Mouse (Mus musculus): ENCODE measurements around the gene Aox4. TPM values are rescaled to one million over a fixed set of nuclear protein-coding genes. Genes with fewer than 3 reads are reported as not detected.

The Aox4 gene
- polyA plus RNA-seq (2012; ENCODE audit: insufficient read depth, insufficient read length, low replicate concordance, missing spikeins): not detected in 2 replicates

DNA sequence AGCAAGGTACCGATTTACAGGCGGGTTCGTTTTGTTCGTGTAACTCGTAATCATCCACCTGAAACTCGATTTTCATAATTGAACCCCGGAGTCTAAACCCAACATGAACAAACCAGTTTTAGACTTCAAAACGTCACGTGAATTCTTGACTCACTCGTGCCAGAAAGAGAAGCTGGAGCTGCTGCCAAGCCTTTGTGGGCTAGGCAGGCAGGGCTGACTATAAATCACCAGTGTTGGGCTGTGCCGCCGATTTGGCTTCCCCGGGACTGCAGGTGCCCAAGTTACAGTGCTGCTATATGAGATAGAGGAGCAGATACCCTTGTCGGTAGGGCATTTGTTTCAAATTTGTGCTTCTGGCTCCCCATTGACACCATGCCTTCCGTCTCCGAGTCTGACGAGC is at the start of gene Aox4:
Gene Aox4, plus strand, starts transcription at position 195 of the 400 bp plus-strand sequence.
- Histone ChIP-seq H3K4me3 (ENCODE audit: insufficient read depth, low read depth, low read length) (peak within 1 kb of the TSS; percentile 9; the same call in 1 of the 2 replicates), H3K4me1 (ENCODE audit: control insufficient read depth, insufficient read depth, low read length) (peaks cover 11% of the 10 kb centered on the region), H3K27ac (ENCODE audit: insufficient read depth, low read depth, low read length) (no peak within 1 kb of the TSS)
- TF ChIP-seq CTCF (IDR thresholded peaks at IDR 0.05; ENCODE audit: insufficient read depth, low read depth, low read length): no peak
- 30% methylated on average over 17 of the region's 17 CpGs for WGBS

DNA sequence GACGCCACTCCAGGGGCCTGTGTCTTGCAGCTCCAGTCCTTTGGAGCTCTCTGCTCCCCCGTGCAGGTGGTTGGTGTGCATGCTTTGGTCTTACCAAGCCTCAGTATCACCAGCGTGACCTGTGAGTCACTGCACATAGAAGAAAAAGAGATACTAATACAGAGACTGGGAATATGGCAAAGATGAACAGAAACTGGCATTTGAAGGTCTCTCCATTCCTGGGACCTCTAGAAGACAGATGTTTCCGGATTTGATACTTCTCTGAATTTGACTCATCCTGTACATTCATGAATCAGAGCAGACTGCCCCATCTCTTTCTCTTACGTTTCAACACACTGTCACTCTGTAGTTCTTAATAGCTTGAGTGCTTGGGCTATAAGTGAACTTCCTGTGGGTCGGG is 40.3 kb upstream of the Aox4 start:
- TF ChIP-seq POLR2A (IDR thresholded peaks at IDR 0.05; ENCODE audit: insufficient read depth, low read depth, low read length) (no peak), CTCF (IDR thresholded peaks at IDR 0.05; ENCODE audit: insufficient read depth, low read depth, low read length) (no peak)
- Histone ChIP-seq H3K4me3 (ENCODE audit: insufficient read depth, low read depth, low read length) (no peak overlapping the region), H3K27ac (ENCODE audit: insufficient read depth, low read depth, low read length) (no peak overlapping the region), H3K4me1 (ENCODE audit: control insufficient read depth, insufficient read depth, low read length) (no peaks in the 10 kb centered on the region)
- WGBS: 84% methylated on average over 6 of the region's 6 CpGs

DNA sequence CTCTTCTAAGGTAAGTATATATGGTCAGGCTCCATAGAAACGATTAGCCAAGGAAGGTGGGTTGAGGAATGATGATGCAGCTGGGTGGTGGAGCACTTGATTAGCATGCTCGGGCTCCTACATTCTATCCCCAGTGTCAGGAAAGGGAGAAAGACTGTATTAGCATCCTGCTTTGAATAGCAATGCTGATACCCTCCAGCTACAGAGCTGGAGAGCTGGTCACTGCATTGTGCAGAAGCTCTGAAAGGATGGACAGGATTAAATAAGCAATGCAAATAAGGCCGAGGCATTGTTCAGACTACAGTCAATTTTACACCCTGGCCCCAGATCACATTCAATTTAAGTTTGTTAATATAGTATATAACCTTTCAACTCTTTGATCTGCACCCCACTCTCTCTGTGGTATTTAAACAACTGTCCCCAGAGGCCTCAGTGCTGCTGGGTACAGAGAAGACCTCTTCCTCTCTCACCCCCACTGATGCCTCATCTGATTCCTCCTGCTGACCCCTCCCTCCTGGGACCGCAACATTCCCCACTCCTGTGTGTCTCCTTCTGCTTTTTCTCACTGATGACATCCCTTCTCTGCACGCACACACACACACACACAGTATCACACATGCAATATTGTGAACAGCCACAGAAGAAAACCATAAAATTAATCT is 21.6 kb upstream of the Aox4 start:
- no peak overlapping the region for H3K4me3 ChIP-seq (ENCODE audit: insufficient read depth, low read depth, low read length)
- TF ChIP-seq CTCF (IDR thresholded peaks at IDR 0.05; ENCODE audit: insufficient read depth, low read depth, low read length): no peak
- TF ChIP-seq POLR2A (IDR thresholded peaks at IDR 0.05; ENCODE audit: insufficient read depth, low read depth, low read length): no peak
- H3K27ac ChIP-seq (ENCODE audit: insufficient read depth, low read depth, low read length): no peak overlapping the region
- WGBS: 45% methylated on average over 5 of the region's 5 CpGs
- no peaks in the 10 kb centered on the region for H3K4me1 ChIP-seq (ENCODE audit: control insufficient read depth, insufficient read depth, low read length)

DNA sequence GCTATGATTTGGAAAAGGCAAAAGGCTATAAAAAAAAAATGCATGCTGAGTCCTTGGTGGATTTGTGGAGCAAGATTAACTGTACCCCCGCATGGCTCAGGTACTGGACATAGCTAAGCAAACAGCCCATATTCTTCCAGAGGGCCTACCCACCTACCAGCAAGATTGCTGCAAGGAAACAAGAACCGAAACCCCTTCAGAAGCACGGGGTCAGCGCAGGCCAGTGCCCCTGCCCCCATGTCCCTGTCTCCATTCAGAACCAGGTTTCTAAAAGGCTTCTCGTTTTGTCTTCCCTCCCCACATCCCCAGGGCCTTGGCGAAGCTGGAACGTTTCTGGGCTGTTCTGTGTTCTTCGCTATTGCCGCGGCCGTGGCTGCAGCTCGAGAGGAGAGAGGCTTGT is 15.9 kb upstream of the Aox4 start:
- 89% methylated on average over 12 of the region's 12 CpGs for WGBS
- no peak overlapping the region for H3K4me3 ChIP-seq (ENCODE audit: insufficient read depth, low read depth, low read length)
- no peaks in the 10 kb centered on the region; the same call in 1 of the 2 replicates for H3K4me1 ChIP-seq (ENCODE audit: control insufficient read depth, insufficient read depth, low read length)
- TF ChIP-seq POLR2A (IDR thresholded peaks at IDR 0.05; ENCODE audit: insufficient read depth, low read depth, low read length): no peak
- no peak for TF ChIP-seq CTCF (IDR thresholded peaks at IDR 0.05; ENCODE audit: insufficient read depth, low read depth, low read length)
- no peak overlapping the region for H3K27ac ChIP-seq (ENCODE audit: insufficient read depth, low read depth, low read length)

DNA sequence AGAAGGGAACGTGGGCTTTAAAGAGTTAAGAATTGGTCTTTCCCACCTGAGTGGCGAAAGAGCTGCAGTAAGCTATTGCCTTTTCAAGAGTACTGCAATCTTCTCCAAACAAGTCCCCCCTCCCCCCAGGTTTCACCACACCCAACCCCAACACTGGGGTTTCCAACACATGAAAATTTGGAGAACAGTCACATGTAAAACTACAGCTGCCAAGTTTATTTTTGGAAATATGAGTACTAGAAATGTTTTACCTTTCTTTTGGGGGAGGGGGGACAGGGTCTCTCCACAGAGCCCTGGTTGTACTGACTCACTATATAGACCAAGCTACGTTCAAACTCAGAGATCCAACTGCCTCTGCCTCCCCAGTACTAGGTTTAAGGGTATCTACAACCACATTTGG is 15.2 kb upstream of the Aox4 start:
- TF ChIP-seq CTCF (IDR thresholded peaks at IDR 0.05; ENCODE audit: insufficient read depth, low read depth, low read length) (no peak), POLR2A (IDR thresholded peaks at IDR 0.05; ENCODE audit: insufficient read depth, low read depth, low read length) (no peak)
- Histone ChIP-seq H3K27ac (ENCODE audit: insufficient read depth, low read depth, low read length) (no peak overlapping the region), H3K4me3 (ENCODE audit: insufficient read depth, low read depth, low read length) (no peak overlapping the region), H3K4me1 (ENCODE audit: control insufficient read depth, insufficient read depth, low read length) (no peaks in the 10 kb centered on the region; the same call in 1 of the 2 replicates)
- 79% methylated on average over 3 of the region's 3 CpGs for WGBS

DNA sequence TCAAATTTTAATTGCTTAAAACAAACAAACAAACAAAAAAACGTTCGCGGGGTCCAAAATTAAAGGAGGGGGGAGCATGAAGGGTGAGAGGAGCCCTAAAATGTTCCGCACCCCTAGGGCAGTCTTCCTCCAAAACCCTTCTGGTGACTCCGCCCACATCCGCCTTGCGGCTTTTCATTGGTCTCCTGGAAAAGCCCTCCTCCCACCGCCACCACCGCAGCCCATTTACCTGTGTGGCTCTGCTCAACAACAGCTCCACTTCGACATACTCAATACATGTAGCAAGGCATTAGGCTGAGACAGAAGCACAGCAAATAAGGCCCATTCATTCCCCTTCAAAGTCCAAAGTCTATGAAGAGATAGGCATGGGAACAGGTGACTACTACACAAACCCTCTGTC is 14.7 kb upstream of the Aox4 start:
- no peak overlapping the region for H3K4me3 ChIP-seq (ENCODE audit: insufficient read depth, low read depth, low read length)
- TF ChIP-seq CTCF (IDR thresholded peaks at IDR 0.05; ENCODE audit: insufficient read depth, low read depth, low read length) (no peak), POLR2A (IDR thresholded peaks at IDR 0.05; ENCODE audit: insufficient read depth, low read depth, low read length) (no peak)
- H3K4me1 ChIP-seq (ENCODE audit: control insufficient read depth, insufficient read depth, low read length): no peaks in the 10 kb centered on the region; the same call in 1 of the 2 replicates
- H3K27ac ChIP-seq (ENCODE audit: insufficient read depth, low read depth, low read length): no peak overlapping the region
- 28% methylated on average over 10 of the region's 10 CpGs for WGBS

DNA sequence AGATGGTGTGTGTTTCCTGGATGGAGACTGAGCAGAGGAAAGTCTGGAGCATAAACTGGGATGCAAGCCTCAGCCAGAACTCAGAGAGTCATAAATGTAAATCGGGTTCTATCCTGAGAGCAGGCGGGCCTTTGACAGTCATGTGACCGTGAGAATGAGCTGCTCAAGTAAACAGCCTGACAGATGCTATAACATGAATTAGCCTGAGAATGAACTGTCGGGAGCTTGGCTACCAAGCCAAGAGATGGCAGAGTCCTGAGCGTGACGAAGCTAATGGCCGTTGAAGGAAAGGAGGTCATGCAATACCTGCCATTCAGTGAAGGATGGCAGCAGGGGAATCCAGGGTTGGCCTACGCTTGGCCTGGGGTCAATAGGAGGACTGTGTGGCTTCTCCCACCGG is 13.2 kb upstream of the Aox4 start:
- WGBS: 72% methylated on average over 9 of the region's 9 CpGs
- Histone ChIP-seq H3K4me1 (ENCODE audit: control insufficient read depth, insufficient read depth, low read length) (no peaks in the 10 kb centered on the region; the same call in 1 of the 2 replicates), H3K27ac (ENCODE audit: insufficient read depth, low read depth, low read length) (no peak overlapping the region), H3K4me3 (ENCODE audit: insufficient read depth, low read depth, low read length) (no peak overlapping the region)
- TF ChIP-seq CTCF (IDR thresholded peaks at IDR 0.05; ENCODE audit: insufficient read depth, low read depth, low read length) (no peak), POLR2A (IDR thresholded peaks at IDR 0.05; ENCODE audit: insufficient read depth, low read depth, low read length) (no peak)

DNA sequence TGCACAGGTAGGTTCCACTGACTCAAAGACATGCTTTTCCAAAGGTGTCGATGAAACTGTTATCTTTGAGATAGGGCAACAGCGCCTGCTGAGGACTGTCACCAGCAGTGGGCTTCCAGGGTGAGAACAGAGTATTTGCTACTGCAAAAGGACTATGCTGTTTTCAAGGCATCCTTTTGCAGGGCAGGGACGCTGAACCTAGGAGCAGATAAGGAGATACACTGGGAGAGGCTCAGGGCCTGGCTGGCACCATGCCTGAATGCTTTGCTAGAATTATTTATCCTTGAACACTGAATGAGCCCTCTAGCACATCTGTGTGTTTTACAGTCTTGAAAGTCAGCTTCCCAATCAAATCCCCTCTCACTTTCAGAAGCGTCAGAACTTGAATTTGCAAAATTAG is 11.8 kb upstream of the Aox4 start:
- H3K4me3 ChIP-seq (ENCODE audit: insufficient read depth, low read depth, low read length): no peak overlapping the region
- TF ChIP-seq POLR2A (IDR thresholded peaks at IDR 0.05; ENCODE audit: insufficient read depth, low read depth, low read length) (no peak), CTCF (IDR thresholded peaks at IDR 0.05; ENCODE audit: insufficient read depth, low read depth, low read length) (no peak)
- no peaks in the 10 kb centered on the region; the same call in 1 of the 2 replicates for H3K4me1 ChIP-seq (ENCODE audit: control insufficient read depth, insufficient read depth, low read length)
- 83% methylated on average over 4 of the region's 4 CpGs for WGBS
- no peak overlapping the region for H3K27ac ChIP-seq (ENCODE audit: insufficient read depth, low read depth, low read length)

DNA sequence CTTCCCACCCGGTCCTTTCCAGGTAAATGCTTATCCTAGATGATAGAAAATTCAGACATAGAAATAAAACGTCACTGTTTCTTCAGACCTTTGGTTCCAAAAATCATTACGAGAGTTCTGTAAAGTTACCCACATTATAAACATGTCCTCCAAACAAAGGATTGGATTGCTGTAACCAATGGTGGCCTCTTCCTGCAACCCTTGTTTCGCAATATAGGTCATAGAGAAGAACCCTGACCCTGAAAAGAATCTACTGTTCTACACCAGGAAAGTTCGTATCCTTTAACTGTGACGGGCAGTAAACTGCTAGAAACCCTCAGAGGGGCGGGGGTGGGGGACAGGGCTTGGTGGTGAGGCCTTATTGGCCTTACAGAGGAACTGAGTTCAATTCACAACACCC is 2.6 kb downstream of the Aox4 start:
- Histone ChIP-seq H3K4me3 (ENCODE audit: insufficient read depth, low read depth, low read length) (no peak overlapping the region), H3K27ac (ENCODE audit: insufficient read depth, low read depth, low read length) (no peak overlapping the region), H3K4me1 (ENCODE audit: control insufficient read depth, insufficient read depth, low read length) (peaks cover 11% of the 10 kb centered on the region)
- no peak for TF ChIP-seq CTCF (IDR thresholded peaks at IDR 0.05; ENCODE audit: insufficient read depth, low read depth, low read length)
- TF ChIP-seq POLR2A (IDR thresholded peaks at IDR 0.05; ENCODE audit: insufficient read depth, low read depth, low read length): no peak
- 96% methylated on average over 7 of the region's 7 CpGs for WGBS
